Comparison of ENCODE assay signal across 26 mouse cellular contexts in the genomic region with DNA sequence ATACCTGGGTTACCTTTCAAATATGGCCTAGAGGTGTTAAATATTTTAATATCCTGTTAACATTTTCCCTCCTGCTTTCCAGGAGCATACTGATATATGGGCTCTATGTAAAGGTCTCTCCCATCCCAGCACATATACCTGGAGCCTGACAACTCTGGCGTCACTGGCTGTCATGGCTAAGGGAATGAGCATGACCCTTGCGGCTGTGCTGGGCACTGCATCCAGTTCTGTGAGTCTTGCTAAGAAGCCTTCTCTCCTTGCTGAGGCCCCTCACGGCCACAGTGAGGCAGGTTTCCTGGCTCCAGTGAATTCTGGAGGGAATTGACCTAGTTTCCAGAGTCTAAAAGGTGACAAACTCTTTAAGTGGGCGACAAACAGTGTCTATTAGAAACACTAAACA.
A peak's percentile ranks its signal among the peaks of the same experiment; 100 is the strongest.
DNase-seq lines count a peak whose midpoint lies in the region; ATAC-seq and TF ChIP-seq lines count a peak whose summit lies in the region.
"Had no signal": no experiment of that assay in that cellular context is flagged by ENCODE, and none has a peak within 500 bp of the region (broad histone marks: within the 10 kb centered on the region; RNA-seq: fewer than 3 reads in every experiment).

No protein-coding gene starts in this region.

- H3K27me3 ChIP-seq in intestine, postnatal 0 days (replicated peaks; ENCODE audit: control insufficient read depth, insufficient read depth, low read length), result no peaks in the 10 kb centered on the region
- no peaks in the 10 kb centered on the region for H3K27me3 ChIP-seq in intestine, embryonic 15.5 days (replicated peaks)
- H3K27me3 ChIP-seq in lung, embryonic 14.5 days (ENCODE audit: insufficient read depth, low read length), result no peaks in the 10 kb centered on the region
- 0 out of 2 replicates have a peak, but pooled peaks cover 7% of the 10 kb centered on the region for H3K27me3 ChIP-seq in embryonic facial prominence, embryonic 10.5 days (replicated peaks; ENCODE audit: low read depth, poor library complexity, severe bottlenecking)
- H3K27me3 ChIP-seq: liver, embryonic 13.5 days; neural tube, embryonic 12.5 days had no signal

- 58% methylated on average over 4 of the region's 4 CpGs for WGBS in intestine, postnatal 0 days
- WGBS in intestine, embryonic 15.5 days, result 66% methylated on average over 4 of the region's 4 CpGs
- WGBS in lung, embryonic 14.5 days, result 49% methylated on average over 4 of the region's 4 CpGs
- 61% methylated on average over 4 of the region's 4 CpGs for WGBS in embryonic facial prominence, embryonic 10.5 days

- no peaks in the 10 kb centered on the region for H3K4me1 ChIP-seq in intestine, postnatal 0 days (replicated peaks; ENCODE audit: control insufficient read depth, insufficient read depth, low read length)
- 0 out of 2 replicates have a peak, but pooled peaks cover 4% of the 10 kb centered on the region for H3K4me1 ChIP-seq in intestine, embryonic 15.5 days (replicated peaks)
- no peaks in the 10 kb centered on the region for H3K4me1 ChIP-seq in lung, embryonic 14.5 days (ENCODE audit: insufficient read depth)
- peaks cover 6% of the 10 kb centered on the region for H3K4me1 ChIP-seq in embryonic facial prominence, embryonic 10.5 days
- H3K4me1 ChIP-seq: liver, embryonic 13.5 days; neural tube, embryonic 12.5 days had no signal

- no peak overlapping the region for H3K9ac ChIP-seq in intestine, postnatal 0 days (ENCODE audit: low read depth, low read length)
- H3K9ac ChIP-seq in intestine, embryonic 15.5 days, result no peak overlapping the region
- H3K9ac ChIP-seq in lung, embryonic 14.5 days, result no peak overlapping the region
- H3K9ac ChIP-seq: liver, embryonic 13.5 days; neural tube, embryonic 12.5 days had no signal

- no peak overlapping the region for H3K4me2 ChIP-seq in intestine, postnatal 0 days (replicated peaks; ENCODE audit: low read depth)
- H3K4me2 ChIP-seq in intestine, embryonic 15.5 days (replicated peaks), result no peak overlapping the region
- no peak overlapping the region for H3K4me2 ChIP-seq in lung, embryonic 14.5 days
- H3K4me2 ChIP-seq: liver, embryonic 13.5 days; neural tube, embryonic 12.5 days had no signal

- TF ChIP-seq CTCF in intestine, postnatal 0 days (IDR thresholded peaks at IDR 0.05; ENCODE audit: low read depth), result peak; percentile 46
- TF ChIP-seq CTCF in lung, embryonic 14.5 days (IDR thresholded peaks at IDR 0.05; ENCODE audit: low read depth), result peak; percentile 35

- no peak overlapping the region for H3K27ac ChIP-seq in intestine, postnatal 0 days (ENCODE audit: low read depth, low read length)
- no peak overlapping the region for H3K27ac ChIP-seq in intestine, embryonic 15.5 days
- H3K27ac ChIP-seq in lung, embryonic 14.5 days (ENCODE audit: low read depth), result no peak overlapping the region
- H3K27ac ChIP-seq in embryonic facial prominence, embryonic 10.5 days (replicated peaks), result no peak overlapping the region
- H3K27ac ChIP-seq: hindbrain, embryonic 10.5 days; liver, embryonic 13.5 days; neural tube, embryonic 12.5 days had no signal

- no peaks in the 10 kb centered on the region for H3K36me3 ChIP-seq in intestine, postnatal 0 days (ENCODE audit: control insufficient read depth, insufficient read depth)
- no peaks in the 10 kb centered on the region for H3K36me3 ChIP-seq in intestine, embryonic 15.5 days
- no peaks in the 10 kb centered on the region for H3K36me3 ChIP-seq in lung, embryonic 14.5 days (ENCODE audit: insufficient read depth)
- no peaks in the 10 kb centered on the region for H3K36me3 ChIP-seq in embryonic facial prominence, embryonic 10.5 days (replicated peaks)
- H3K36me3 ChIP-seq: hindbrain, embryonic 10.5 days; liver, embryonic 13.5 days; neural tube, embryonic 12.5 days had no signal

- no peak for ATAC-seq in intestine, postnatal 0 days
- ATAC-seq in intestine, embryonic 15.5 days, result no peak
- no peak for ATAC-seq in lung, embryonic 14.5 days (ENCODE audit: insufficient read depth)
- ATAC-seq: CD4-positive, CD25-positive, alpha-beta regulatory T cell, adult 4 months had no signal

- H3K4me3 ChIP-seq in intestine, postnatal 0 days (ENCODE audit: low read depth, low read length), result no peak overlapping the region
- no peak overlapping the region for H3K4me3 ChIP-seq in intestine, embryonic 15.5 days (replicated peaks)
- no peak overlapping the region for H3K4me3 ChIP-seq in lung, embryonic 14.5 days (ENCODE audit: low read depth, low read length)
- H3K4me3 ChIP-seq in embryonic facial prominence, embryonic 10.5 days, result no peak overlapping the region
- H3K4me3 ChIP-seq: erythroblast, embryonic 14.5 days; hindbrain, embryonic 10.5 days; liver, embryonic 13.5 days; megakaryocyte, embryonic 14.5 days; neural tube, embryonic 12.5 days had no signal

- DNase-seq in lung, embryonic 14.5 days, result peak; percentile 13
- DNase-seq in lung, postnatal 10 days, result no peak
- peak; percentile 73 for DNase-seq in ES-CJ7 (ENCODE audit: low read depth, low spot score)
- peak; percentile 22 for DNase-seq in embryonic facial prominence, embryonic 10.5 days (ENCODE audit: low spot score)
- no peak for DNase-seq in left cerebral cortex, adult 18-20 months (ENCODE audit: low spot score in 2 of 2)
- DNase-seq in heart, adult 11 months, result no peak
- DNase-seq: adrenal gland, postnatal 10 days; cerebellum, adult 8-10 months; cerebellum, postnatal 36 days; embryo, embryonic 11 days; gastrocnemius, postnatal 10 days; heart, postnatal 14 days; kidney, adult 18-20 months; kidney, postnatal 4 days; layer of hippocampus, adult 9-11 months; liver, embryonic 13.5 days; lung, adult 2 months; lung, postnatal 4 days; midbrain, embryonic 14.5 days had no signal

- no peaks in the 10 kb centered on the region for H3K9me3 ChIP-seq in intestine, postnatal 0 days (ENCODE audit: control insufficient read depth)
- H3K9me3 ChIP-seq in intestine, embryonic 15.5 days, result no peaks in the 10 kb centered on the region
- no peaks in the 10 kb centered on the region for H3K9me3 ChIP-seq in lung, embryonic 14.5 days (ENCODE audit: low read depth, low read length)
- no peaks in the 10 kb centered on the region for H3K9me3 ChIP-seq in embryonic facial prominence, embryonic 10.5 days
- H3K9me3 ChIP-seq: hindbrain, embryonic 10.5 days; liver, embryonic 13.5 days; megakaryocyte, embryonic 14.5 days; neural tube, embryonic 12.5 days had no signal

Comparison
In these comparisons a context has a peak if more than half of its experiments do, and no peak if none do; other contexts are left out.
1. DNase-seq: peak in lung, embryonic 14.5 days (single experiment), ES-CJ7 (single experiment) and embryonic facial prominence, embryonic 10.5 days (single experiment); none in lung, postnatal 10 days (single experiment), left cerebral cortex, adult 18-20 months (0 of 2) and heart, adult 11 months (single experiment).